Comparison of ENCODE assay signal across 8 mouse cellular contexts in genomic region chr4:155217241-155218103, GRCm38 (mm10). TPM values are rescaled to one million over a fixed set of nuclear protein-coding genes. Genes with fewer than 3 reads are reported as not detected.
DNase-seq lines count a peak whose midpoint lies in the region; ATAC-seq and TF ChIP-seq lines count a peak whose summit lies in the region.

No protein-coding gene starts in this region.

- no peaks in the 10 kb centered on the region for H3K36me3 ChIP-seq in kidney, embryonic 15.5 days
- H3K36me3 ChIP-seq in stomach, postnatal 0 days (ENCODE audit: control insufficient read depth, insufficient read depth, low read length): no peaks in the 10 kb centered on the region

- ATAC-seq in kidney, embryonic 15.5 days (replicated peaks; ENCODE audit: low FRiP score): 0 out of 2 replicates have a peak, but pooled peaks have one; percentile 22
- no peak for ATAC-seq in stomach, postnatal 0 days (ENCODE audit: low FRiP score, low TSS enrichment)

- H3K4me2 ChIP-seq in kidney, embryonic 15.5 days: peak overlapping the region; percentile 94
- H3K4me2 ChIP-seq in stomach, postnatal 0 days (replicated peaks; ENCODE audit: low read depth): peak overlapping the region; percentile 95

- DNase-seq in testis, postnatal 14 days (ENCODE audit: low spot score): peak; percentile 62
- DNase-seq in testis, postnatal 10 days (ENCODE audit: low spot score): no peak
- peak; percentile 45 for DNase-seq in heart, adult 8-10 months (ENCODE audit: low spot score)
- DNase-seq in lung, postnatal 36 days: peak; percentile 79
- DNase-seq in stomach, postnatal 0 days (ENCODE audit: low spot score): no peak
- no peak for DNase-seq in gastrocnemius, adult 18-20 months (ENCODE audit: low spot score)
- no peak for DNase-seq in cerebellum, adult 9-10 months

- peaks cover 94% of the 10 kb centered on the region for H3K4me1 ChIP-seq in kidney, embryonic 15.5 days
- H3K4me1 ChIP-seq in stomach, postnatal 0 days (replicated peaks; ENCODE audit: control insufficient read depth, insufficient read depth): peaks cover 50% of the 10 kb centered on the region

- no peaks in the 10 kb centered on the region for H3K9me3 ChIP-seq in kidney, embryonic 15.5 days (replicated peaks)
- no peaks in the 10 kb centered on the region for H3K9me3 ChIP-seq in stomach, postnatal 0 days (ENCODE audit: control insufficient read depth, low read length)

- TF ChIP-seq EP300 in stomach, postnatal 0 days (optimal IDR thresholded peaks at IDR 0.05): no peak

- 0 out of 2 replicates have a peak overlapping the region, but pooled peaks have one; percentile 1 for H3K4me3 ChIP-seq in kidney, embryonic 15.5 days (replicated peaks)
- no peak overlapping the region for H3K4me3 ChIP-seq in stomach, postnatal 0 days (ENCODE audit: low read depth, low read length)

- 31% methylated on average over 12 of the region's 12 CpGs for WGBS in kidney, embryonic 15.5 days
- WGBS in stomach, postnatal 0 days: 41% methylated on average over 12 of the region's 12 CpGs

- H3K9ac ChIP-seq in kidney, embryonic 15.5 days: 0 out of 2 replicates have a peak overlapping the region, but pooled peaks have one; percentile 6
- peak overlapping the region; percentile 38 for H3K9ac ChIP-seq in stomach, postnatal 0 days (ENCODE audit: low read length)

- no peak overlapping the region for H3K27ac ChIP-seq in kidney, embryonic 15.5 days
- H3K27ac ChIP-seq in stomach, postnatal 0 days (replicated peaks): peak overlapping the region; percentile 45; the same call in 1 of the 2 replicates

- no peaks in the 10 kb centered on the region for H3K27me3 ChIP-seq in kidney, embryonic 15.5 days
- H3K27me3 ChIP-seq in stomach, postnatal 0 days (ENCODE audit: control insufficient read depth, insufficient read depth, low read length): no peaks in the 10 kb centered on the region

- TF ChIP-seq CTCF in stomach, postnatal 0 days (IDR thresholded peaks at IDR 0.05; ENCODE audit: low read depth): no peak

RNA-seq across cellular contexts. Expression of gene Ski, which starts 4.9 kb away (rescaled TPM):
- 10 to 100 TPM; 44.5 to 53.3 (median 49.0) TPM for total RNA-seq in heart, adult 8-10 months (2022)
- polyA plus RNA-seq in kidney, embryonic 15.5 days (2015; fragmentation: Nextera tagmentation; extraction: Ambion mirVana): 14.7 and 16.9 TPM in 2 replicates
- 9.7 and 10.8 TPM in 2 replicates for polyA plus RNA-seq in stomach, postnatal 0 days (2015; fragmentation: Nextera tagmentation; extraction: Ambion mirVana)
- 10 to 100 TPM; 28.3 to 31.3 TPM for total RNA-seq in gastrocnemius, adult 18-20 months (2021)

RNA-seq across cellular contexts. Expression of gene Faap20, which starts 32.1 kb away (rescaled TPM):
- total RNA-seq in heart, adult 8-10 months (2022): 10 to 100 TPM; 12.4 to 17.8 (median 15.9) TPM
- polyA plus RNA-seq in kidney, embryonic 15.5 days (2015; fragmentation: Nextera tagmentation; extraction: Ambion mirVana): 66.2 and 68.8 TPM in 2 replicates
- 43.5 and 46.3 TPM in 2 replicates for polyA plus RNA-seq in stomach, postnatal 0 days (2015; fragmentation: Nextera tagmentation; extraction: Ambion mirVana)
- total RNA-seq in gastrocnemius, adult 18-20 months (2021): 1 to 10 TPM; 5.2 to 6.6 TPM

Comparison
In these comparisons a context has a peak if more than half of its experiments do, and no peak if none do; other contexts are left out.
1. DNase-seq: peak in testis, postnatal 14 days (single experiment), heart, adult 8-10 months (single experiment) and lung, postnatal 36 days (single experiment); none in testis, postnatal 10 days (single experiment), stomach, postnatal 0 days (single experiment), gastrocnemius, adult 18-20 months (single experiment) and cerebellum, adult 9-10 months (single experiment).